Mouse (Mus musculus) gastrocnemius, postnatal 14 days (tissue): ENCODE measurements around the gene Polr2l. TPM values are rescaled to one million over a fixed set of nuclear protein-coding genes. Genes with fewer than 3 reads are reported as not detected.

Experiments
- DNase-seq: peaks from one replicate; pipeline ENCODE4 v3.0.0; 2021; ENCODE audit warnings: mixed read lengths
- intact Hi-C: fragments of 180-260 bp; cut with DNase I; formaldehyde crosslinking; loops from one replicate; pipeline ENCODE4 v1.15.1; 2025; ENCODE audit warnings: low total_unique reads
- total RNA-seq, 2 experiments: library from RNA; stranded (reverse); gene quantifications; 2 replicates each; pipeline ENCODE4 v1.2.3; 2021

Gene Polr2l
- total RNA-seq, 2 experiments from 2014 or later, result 47.7 to 49.8 TPM

DNA sequence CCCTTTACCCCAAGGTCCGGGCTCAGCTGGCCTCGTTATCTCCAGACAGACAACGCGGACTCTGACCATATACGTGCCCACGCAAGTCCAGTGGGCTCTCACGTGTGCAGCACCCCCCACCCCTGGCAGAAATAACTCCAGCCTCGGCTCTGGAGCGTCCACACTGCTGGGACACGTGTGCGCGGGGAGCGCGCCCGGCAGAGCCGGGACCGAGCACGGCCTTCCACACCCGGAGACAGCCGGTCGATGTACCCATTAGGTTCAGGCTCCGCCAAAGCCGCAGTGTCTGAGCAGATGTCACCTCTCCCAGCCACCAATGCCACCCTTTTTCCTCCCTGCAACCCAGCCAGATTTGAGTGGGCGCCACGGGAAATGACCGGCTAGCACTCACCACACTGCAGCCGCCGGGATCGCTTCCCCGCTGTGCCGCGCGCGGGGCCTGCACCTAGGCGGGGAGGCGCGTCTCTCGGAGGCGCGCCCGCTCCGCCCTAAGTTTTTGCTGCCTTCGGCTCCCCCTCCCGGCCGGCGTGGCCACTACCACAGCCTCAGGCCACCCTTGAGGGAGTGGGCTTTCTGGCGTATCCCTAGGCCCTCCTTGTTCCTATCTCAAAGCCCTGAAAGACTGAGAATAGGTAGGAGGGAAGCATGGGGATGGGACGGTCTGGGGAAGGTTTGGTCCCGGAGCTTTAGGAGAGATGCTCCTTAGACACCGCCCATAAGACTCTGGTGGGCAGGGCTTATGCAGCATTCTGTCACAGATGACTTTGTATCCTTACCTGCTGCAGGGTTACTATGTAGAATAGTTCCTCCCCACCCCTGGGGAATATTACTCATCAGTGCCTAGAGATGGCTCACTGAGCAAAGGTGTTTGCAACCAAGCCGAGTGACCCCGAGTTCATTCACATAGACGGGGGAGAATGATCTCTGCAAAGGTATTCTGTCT is 37.5 kb downstream of the Polr2l start, which contains the start of gene Slc25a22:
Gene Slc25a22 (minus strand): TSS at position 715 of the 943 bp plus-strand sequence.
- intact Hi-C loops, result no loop called here

DNA sequence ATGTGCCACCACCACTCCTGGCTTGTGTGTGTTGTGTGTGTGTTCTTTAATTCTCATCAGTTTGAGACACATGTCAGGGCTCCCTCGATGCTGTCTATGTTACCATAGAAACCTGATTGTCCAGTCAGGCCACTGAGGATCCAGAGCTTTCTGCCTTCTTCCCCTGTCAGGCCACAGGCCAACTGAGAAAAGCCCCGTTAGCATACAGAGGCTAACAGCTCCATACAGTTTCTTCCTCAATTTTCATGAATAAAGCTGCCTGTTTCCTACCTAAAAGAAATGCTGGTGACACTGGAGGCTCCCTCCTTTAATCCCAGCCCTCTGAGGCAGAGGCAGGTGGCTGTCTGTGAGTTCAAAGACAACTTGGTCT is 38.4 kb downstream of the Polr2l start:
- intact Hi-C loops, result no loop called here
- DNase-seq, result no peak

More for the DNA sequence above, 37.5 kb downstream of the Polr2l start, which contains the start of gene Slc25a22:
- peak; percentile 86 for DNase-seq

DNA sequence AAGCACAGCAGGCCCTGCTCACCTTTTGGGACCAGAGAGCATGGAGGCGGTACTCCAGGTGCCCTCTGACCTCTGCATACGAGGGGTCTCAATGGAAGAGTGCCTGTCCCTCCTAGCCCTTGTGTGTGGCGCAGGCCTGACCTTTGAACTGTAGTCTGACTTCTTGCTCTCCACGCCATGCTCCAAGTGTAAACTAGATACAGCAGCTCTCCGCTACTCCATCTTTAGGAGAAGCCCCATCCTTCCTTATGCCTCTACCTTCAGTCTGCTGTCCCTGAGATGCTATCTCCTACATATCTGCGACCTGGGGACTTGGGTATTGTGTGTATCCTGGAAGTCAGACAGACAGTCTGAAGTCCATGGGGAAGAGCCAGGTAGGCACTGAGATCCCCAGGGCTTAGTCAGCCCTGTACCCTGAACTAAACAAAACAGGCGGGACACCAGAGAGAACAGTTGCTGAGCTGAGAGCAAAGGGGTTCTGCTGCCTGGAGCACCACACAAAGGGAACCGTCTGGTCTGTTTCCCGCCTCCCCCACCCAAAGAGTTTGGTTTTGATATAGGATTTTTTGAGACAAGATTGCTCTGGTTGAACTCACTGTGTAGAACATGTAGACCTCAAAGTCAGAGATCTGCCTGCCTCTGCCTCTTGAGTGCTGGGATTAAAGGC is 38.9 kb downstream of the Polr2l start:
- intact Hi-C loops, result no loop called here
- DNase-seq, result no peak

DNA sequence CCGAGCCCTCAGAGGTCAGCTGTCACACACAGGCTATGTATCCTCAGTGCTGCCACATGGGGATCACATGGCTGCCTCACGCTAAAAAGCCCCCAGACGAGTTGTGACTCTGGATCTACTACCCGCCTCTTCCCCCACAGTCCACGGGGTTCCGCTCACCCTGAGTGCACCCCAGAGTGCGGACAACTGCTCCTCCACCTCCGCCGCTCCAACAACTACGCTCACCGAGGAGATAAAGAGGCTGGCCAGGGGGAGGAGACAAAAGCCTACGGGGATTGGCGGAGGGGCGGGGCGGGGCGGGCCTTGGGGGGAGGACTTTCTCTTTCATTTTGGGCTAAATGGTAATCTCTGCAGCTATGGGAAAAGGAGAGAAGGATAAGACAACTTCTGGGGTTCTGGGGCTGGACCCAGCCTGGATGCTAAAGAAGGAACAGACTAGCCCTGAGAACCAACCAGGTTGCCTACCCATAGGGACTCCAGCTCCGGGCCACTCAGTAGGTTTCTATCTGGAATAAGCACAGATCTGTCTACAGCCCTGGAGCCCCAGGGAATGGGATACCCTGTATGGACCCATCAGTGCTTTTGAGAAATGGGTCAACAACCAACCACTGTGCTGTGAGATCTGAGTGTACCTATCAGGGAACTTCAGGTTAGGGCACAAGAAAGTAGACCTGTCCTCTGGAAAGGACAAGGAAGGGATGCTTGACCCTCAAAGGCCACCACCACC is 39.6 kb downstream of the Polr2l start:
- peak; percentile 57 for DNase-seq

DNA sequence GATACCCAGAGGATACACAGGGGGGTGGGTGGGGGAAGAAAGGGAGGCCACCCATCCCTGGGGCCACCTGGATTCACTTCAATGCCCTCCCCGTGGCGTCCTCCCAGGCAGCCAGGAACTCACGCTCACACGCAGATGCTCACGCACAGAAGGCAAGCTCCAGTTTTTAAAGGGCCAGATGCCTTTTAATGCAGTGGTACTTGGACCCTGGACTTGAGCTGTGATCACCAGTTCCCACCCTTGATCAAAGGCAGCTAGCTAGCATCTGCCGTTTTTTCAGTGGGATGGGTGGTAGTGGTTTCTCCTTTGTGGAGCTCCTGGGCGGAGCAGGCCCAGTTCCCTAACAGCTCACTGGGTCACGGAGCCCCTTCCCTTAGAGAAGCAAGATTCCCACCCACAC is 40.5 kb downstream of the Polr2l start:
- intact Hi-C loops, result no loop called here
- DNase-seq, result peak; percentile 23

More for the DNA sequence above, 39.6 kb downstream of the Polr2l start:
- intact Hi-C loops, result no loop called here

DNA sequence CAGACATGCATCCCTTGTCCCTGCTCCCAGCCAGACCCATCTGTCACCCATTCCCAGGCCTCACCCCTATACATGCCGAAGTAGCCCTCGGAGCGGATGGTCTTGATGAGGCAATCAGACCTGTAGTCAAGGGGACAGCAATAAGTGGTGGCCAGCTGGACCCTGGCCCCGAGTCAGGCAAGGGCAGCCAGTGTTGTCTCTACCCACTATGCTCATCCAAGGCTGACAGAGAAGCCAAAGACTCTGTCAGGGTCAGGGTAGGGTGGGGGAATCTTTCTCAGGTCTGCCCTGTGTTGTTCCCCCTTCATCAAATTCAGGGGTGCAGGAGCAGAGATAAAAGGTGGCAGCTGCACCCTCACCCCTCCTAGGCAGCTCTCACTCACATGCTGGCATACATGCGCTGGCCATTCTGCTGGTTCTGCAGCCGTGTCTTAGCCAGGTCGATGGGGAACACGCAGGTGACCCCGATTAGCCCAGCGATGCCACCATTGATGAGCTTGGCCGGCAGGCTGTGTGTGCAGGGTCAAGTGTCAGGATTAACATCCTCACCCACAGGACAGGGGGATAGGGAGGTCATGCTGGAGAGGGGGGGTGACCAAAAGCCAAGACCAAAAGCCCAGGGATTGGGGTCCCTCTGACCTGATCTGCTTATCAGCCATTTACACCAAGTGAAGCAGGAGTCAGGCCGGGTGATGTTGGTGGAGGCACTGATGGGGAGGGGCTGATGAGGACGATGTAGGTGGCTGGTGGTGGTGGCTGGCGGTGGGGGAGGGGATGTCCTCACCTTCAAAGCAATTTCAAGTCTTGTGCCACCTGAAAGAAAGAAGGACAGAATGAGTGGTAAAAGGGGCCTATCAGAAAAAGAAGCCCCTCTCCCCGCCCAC is 41.2 kb downstream of the Polr2l start:
- intact Hi-C loops, result no loop called here
- peak; percentile 7 for DNase-seq

DNA sequence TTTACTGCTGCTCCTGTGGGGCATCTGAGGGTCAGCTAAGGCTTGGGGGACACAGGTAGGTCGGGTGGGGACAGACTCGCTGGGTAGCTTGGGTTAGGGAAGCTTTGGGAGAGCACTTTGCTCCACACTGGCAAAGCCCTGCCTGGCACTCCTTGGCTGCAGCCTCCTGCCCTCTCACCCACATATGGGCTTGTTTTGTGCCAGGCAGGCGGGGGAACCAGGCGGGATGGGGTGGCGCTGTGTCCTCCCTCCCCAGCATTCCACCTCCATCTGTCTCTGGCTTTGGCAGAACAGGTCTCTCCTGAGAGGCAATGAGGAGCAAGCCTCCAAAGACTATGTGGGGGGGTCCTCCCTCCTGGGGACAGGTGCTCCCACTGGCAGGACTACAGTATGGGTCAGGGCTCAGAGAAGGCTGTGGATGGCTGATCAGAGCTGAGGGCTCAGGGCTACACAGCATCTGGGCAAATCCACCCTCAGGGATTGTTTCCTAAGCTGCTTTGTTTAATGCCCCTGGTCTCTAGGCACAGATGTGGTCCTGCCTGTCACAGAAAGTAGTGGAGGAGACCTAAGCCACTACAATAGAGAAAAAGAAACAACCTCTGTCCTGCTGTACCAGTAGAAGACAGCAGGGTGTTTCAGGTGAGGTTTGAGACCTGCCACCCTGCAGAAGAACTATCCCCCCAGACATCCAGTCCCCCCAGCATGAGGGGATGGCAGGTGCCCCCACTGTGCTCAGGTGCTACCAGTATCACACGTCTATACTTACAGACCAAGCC is 42.0 kb downstream of the Polr2l start:
- peak; percentile 63 for DNase-seq
- intact Hi-C loops, result no loop called here

DNA sequence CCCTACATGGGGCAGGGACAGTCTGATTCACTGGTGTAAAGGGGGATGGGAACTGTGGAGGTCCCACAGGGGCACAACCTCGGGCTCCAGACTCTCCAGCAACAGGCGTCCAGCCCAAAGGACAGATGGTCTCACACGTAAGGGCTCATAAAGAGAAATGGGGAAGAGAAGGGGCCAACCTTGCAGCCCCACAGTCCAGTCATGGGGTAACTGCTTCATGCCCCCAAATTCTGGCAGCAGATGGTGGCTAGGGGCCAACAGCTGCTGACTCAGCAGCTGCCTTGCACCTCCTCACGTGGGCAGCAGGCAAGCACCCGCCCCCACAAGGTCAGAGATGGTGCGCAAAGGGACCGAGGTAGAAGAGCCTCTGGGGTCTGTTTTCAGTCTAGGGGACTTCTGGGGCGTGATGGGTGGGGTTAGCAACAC is 42.7 kb downstream of the Polr2l start:
- intact Hi-C loops, result no loop called here
- DNase-seq, result peak; percentile 28

DNA sequence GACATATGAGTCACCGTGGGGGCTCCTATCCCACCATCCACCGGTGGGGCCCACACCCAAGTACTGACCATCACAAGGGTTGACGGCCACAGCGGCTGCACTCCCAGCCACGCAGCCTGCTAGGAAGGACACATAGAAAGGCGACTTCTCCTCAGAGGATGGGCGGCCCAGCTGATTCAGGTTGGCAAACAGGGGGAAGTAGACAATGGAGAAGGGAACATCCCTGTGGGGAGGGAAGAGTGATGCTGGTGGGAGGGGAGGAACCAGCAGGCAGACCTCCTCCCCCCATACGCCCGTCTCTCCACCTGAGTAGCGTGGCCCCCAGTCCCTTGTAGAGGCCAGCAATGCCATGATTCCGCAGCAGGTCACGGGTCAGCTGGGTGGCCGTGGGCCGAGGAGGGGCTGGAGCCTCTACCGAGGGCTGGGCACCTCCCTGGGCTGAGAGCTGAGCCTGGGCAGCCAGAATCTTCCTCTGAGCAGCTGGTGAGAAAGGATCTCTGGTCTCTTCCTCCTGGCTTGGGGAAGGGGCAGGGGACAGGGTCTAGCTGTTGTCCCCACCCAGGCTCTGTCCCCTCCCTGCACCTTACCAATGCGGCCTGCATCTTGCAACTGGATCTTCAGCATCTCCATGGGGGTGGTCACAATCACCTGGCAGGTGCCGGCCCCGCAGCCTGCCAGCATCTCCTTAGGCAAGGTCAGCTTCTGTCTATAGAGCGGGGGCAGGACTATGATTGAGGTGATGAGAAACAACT is 43.3 kb downstream of the Polr2l start:
- peak; percentile 10 for DNase-seq
- intact Hi-C loops, result no loop called here

DNA sequence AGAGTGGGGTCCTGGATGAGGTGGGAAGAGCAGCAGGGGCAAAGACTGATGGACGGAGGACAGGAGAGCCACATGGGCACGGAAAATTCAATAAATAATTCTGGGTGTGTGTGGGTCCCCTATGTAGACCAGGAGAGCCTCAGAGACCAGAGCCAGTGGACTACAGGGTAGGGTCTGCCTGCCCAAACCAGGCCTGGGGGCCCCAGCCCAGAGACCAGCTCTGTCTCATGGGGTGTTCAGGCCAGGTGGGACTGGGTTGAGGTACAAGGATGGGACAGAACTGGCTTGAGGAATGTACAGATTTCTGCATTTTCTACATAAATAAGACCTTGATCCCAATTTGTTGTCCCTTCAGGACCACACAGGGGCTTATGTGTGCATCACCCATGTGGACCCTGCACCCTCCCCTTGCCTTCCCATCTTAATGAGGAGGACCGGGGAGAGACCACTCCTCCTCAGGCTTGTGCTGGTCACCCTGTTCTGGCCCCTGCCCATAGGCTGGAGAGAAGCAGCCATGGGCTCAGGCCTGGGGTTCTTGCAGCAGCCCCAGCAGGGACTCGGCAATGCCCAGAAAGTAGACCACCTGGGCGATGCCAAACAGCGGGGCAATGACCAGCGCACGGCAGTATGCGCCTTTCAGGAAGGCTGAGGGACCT is 44.2 kb downstream of the Polr2l start:
- intact Hi-C loops, result no loop called here
- no peak for DNase-seq

DNA sequence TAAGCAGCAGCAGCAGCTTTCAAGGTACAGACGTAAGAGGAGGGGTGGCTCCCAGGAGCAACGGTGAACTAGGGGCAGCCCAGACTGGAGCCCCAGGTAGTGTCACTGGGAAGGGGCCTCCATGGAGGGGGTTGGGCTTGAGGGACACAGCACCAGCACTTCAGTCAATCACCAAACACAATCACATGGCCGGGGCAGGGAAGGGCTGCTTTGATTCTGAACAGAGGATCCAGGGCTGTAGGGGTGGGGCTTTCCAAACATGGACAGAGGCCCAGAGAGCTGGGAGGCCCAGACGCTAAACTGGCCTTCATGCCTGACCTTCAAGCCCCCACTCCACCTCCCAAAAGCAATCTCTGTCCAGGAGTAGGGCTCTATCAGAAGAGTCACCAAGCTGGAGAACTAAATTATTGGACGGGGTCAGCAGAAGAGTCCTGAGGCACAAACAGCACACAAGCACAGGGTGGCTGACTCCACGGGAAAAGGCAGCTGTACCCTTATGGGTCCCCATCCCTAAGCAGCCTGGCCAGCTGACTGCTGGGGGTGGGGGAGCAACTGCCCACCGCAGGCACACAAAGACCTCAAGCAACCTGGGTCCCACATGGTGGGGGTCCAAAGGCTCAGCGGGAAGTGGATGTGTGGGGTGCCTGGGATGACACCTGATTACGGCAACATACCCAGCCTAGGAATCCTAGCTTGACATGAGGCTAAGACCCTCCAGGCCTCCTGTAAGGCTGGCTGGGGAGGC is 44.9 kb downstream of the Polr2l start:
- intact Hi-C loops, result no loop called here
- DNase-seq, result no peak

DNA sequence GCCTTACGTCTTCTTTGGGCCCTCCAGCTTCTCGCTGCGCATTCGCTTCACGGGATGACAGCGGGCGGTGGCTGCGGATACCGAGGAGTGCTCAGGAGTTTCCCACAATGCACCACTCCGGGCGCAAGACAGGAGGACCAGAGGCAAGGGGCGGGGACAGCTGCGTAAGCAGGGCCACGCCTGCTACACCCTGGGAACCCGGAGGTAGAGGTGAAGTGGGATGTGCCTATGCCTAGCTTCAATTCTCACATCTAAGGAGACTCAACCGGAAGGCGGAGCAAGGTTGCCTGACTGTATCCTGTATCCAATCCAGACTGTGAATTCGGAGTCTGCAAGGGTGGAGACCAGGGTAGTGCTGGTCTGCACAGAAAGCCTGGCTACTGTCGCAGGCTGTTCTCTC is 45.6 kb downstream of the Polr2l start, which contains the start of gene Cend1:
Gene Cend1 (minus strand): TSS at position 182 of the 400 bp plus-strand sequence.
- DNase-seq, result no peak
- intact Hi-C loops, result no loop called here

DNA sequence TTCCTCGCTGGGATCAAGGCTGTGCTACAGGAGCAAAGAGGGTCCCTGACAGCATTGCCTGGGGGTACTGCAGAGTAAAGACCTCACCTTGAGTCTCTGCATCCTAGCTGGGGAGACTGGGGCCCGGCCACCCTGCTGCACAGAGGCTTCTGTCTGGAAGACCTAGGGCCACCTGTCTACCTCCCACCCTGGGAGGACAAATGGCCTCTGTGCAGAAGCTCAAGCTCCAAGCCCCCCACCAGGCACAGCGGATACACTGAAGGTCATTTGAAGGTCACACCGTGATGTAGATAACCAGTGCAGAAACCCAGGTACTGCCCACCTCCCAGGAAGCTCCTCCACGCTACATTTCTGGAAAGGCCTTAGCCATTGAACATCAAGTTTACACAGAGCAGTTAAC is 46.2 kb downstream of the Polr2l start:
- intact Hi-C loops, result no loop called here
- no peak for DNase-seq

DNA sequence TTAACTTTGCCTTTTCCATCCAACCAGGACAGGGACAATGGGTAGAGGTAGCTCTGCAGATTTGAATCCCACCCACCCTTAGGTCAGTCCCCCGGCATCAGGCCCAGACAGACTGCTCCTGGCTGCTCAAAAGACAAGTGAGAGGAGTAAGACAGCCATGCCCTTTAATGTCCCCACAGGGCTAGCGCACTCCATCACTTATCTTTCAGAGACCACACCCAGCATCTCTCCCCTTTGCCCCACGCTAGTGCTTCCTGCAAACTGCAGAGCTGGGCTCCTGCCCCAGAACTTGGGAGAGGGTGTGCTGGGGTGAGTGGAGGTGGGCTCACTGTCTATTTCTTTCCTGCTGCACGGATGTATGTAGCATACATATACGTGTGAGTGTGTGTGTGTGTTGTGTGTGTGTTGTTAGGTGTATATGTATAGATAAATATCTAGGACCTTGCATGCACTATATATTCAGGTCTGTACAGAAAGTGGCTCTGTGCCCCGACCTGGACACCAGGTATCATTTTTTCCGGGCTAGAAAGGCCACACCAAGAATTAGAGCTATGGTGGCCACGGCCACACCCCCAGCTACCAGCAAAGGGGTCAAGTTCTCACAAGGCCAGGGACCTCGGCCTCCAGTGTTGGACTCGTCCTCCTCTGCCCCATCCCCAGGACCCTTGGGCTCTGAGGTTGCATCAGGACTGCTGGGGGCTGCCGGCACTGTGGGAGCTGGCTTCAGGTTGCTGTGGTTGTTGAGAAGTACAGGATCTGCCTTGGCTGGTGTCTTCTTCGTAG is 47.8 kb downstream of the Polr2l start:
- intact Hi-C loops, result no loop called here
- no peak for DNase-seq

DNA sequence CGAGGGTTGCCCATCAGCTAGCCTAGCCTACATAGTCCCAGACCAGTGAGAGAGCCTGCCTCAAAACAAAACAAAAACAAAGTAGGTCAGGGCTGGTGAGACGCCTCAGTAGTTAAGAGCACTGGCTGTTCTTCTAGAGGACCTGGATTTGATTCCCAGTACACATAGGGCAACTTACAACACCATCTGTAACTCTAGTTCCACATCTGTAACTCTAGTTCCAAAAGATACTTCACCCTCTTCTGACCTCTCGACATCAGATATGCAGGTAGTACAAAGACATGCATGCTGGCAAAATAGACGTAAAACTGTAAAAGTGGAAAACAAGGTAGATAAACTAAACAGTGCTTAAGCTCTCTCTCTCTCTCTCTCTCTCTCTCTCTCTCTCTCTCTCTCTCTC is 51.1 kb downstream of the Polr2l start:
- intact Hi-C loops, result no loop called here
- no peak for DNase-seq
